Mouse (Mus musculus): ENCODE data around the gene Arid4a.
"Not testable (repeated sequence)": the region's sequence is repeated elsewhere in the genome, so short reads cannot be mapped to it uniquely, and the experiment has no call there.

Arid4a gene

GRCm38 (mm10) chr12:71055537-71055936 lies 39.7 kb downstream of the Arid4a start:
- no peak for DNase-seq

GRCm38 (mm10) chr12:71059741-71060140 lies 44.0 kb downstream of the Arid4a start:
- no peak for DNase-seq

DNA sequence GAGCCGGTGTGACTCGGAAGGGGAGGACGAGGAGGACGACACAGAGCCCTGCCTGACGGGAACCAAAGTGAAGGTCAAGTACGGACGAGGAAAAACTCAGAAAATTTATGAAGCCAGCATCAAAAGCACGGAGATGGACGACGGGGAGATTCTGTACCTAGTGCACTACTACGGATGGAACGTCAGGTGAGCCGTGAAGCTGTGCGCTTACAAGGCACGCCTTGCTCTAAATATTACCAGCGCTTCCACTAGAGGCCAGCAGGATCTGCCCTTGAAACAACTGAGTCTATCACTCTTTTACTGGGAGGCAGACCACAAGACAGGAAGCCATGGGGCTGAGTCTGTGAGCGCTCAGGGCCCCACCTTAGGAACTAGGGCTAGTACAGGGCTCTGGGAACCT lies 54.1 kb downstream of the Arid4a start:
- DNase-seq = no peak

- DNase-seq = no peak
Measured at GRCm38 (mm10) chr12:71072048-71072447, 56.3 kb downstream of the Arid4a start.

- no peak for DNase-seq
Measured at GRCm38 (mm10) chr12:71073113-71073730, 57.4 kb downstream of the Arid4a start.

DNA sequence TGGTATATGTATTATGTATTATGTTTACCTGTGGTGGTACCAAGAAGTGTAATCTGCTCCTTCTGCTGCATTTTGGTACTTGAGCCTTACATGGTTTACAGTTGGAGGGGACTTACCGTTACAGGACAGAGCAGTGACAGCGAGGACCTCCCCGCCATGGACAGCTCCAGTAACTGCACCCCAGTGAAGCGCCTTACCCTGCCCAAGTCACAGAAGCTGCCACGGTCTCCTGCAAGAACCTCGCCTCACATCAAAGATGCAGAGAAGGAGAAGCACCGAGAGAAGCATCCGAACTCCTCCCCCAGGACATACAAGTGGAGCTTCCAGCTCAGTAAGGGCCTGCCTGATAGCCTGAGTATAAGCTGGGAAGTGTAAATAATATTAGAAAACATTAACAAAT lies 70.5 kb downstream of the Arid4a start:
- no peak for DNase-seq

GRCm38 (mm10) chr12:71104275-71104674 lies 88.5 kb downstream of the Arid4a start:
- not testable (repeated sequence) for DNase-seq

GRCm38 (mm10) chr12:71107216-71107771 lies 91.5 kb downstream of the Arid4a start:
- DNase-seq = no peak

GRCm38 (mm10) chr12:71111331-71111730 lies 95.5 kb downstream of the Arid4a start, which contains the start of gene Tomm20l:
TSS of gene Tomm20l (plus strand) at chr12:71111428.
- DNase-seq = no peak

DNA sequence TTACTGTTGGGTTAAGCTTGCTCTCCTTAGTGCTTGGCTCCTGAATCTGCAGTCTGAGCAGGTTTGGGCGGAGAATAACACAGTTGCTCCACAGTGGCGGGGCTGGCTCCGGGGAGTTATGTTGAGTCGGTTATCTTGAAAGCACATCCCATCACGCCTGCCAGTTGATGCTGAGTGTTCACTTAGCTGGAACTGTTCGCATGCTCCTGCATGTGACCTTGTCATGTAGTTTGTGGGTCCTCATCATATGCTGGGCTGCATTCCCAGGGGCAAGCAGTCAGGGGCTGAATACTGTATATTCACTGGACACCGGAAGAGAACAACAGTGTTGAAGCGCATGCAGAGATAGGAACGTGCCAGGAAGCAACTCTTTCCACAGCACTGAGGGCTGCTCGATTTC lies 97.3 kb downstream of the Arid4a start:
- no peak for DNase-seq

DNA sequence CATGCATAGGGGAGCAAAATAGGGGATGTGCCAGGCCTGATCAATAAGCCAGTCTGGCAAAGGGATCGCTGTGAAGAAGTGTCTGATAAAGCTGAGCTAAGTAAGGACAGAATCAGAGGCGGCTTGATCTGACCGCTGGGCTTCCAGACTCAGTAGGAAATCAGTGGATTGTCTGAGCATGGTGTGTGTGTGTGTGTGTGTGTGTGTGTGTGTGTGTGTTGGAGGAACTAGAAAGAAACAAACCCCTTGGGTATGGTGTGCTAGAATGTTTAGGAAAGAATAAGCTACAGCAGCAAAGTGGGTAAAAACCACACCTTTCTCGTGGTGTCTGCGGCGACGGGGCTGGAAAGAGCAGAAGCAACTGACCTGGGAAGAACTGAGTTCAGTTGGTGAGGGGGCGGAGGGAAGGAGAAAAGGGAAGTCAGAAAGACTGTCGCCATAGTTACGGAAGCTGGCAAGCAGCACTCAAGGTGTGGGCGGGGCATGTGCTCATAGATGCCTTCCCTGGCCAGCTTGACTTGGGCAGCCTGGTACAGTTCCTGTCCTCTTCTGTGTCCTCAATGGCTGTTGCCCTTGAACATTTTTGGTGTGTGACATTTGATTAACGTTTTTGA lies 98.0 kb downstream of the Arid4a start:
- peak; percentile 50 for DNase-seq

- DNase-seq = no peak
Measured at GRCm38 (mm10) chr12:71116411-71116810, 100.6 kb downstream of the Arid4a start.

- DNase-seq = no peak
Measured at GRCm38 (mm10) chr12:71122731-71123130, 106.9 kb downstream of the Arid4a start.

- no peak for DNase-seq
Measured at GRCm38 (mm10) chr12:71123286-71123685, 107.5 kb downstream of the Arid4a start.

DNA sequence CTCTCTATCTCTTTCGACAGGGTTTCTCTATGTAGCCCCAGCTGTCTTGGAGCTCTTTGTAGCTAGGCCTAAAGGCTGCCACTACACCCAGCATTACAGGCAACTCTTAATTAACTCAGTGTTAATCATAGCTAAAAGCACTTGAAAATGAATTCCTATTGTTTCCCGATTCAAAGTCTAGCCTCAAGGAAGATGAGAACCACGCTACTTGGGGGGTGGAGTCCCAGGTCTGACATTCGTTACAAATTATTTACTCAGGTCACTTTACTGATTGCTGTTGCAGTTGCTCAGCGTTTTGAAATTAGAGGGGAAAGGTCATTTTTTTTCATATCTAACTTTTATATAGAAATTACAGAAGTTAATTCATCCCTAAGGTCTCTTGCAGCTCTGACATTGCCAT lies 119.8 kb downstream of the Arid4a start:
- no peak for DNase-seq

DNA sequence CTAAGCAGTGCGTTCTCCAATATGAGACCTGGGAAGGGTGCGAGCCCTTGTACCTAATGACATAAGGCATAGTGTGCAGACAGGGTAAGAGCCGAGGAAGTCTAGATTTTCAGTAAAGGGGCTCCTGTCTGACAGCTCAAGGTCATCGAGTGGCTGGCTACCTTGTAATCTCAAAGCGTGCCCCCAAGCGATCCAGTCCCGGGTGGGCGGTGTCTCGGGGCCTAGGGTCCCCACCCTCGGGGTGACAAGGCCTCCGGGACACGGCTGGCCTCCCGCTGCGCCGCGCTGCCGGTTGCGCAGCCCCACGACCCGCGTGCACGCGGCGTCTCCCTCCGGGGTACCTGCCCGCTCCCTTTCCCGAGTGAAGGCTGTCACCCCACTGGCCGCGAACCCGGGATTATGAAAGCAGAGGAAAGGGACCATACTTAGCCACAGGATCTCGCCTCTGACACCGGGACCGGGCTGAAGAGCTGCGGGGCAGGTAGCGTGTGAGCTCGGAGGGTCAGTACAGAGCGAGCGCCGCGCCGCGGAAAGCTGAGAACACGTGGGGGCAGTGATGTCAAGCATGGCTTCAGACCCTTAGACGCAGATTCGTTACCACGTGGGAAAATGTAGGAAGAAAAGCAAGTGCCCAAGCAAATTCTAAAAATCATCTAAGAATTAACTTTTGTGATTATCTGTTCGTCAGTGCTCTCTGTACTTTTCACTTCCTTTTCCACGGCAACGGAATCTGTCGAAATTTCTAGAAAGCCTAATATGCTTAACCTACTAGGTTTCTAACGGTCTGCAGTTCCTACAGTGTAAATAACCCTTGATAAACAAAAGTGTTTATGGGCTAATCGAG lies 120.6 kb downstream of the Arid4a start, which contains the start of the genes Timm9 and 2700049A03Rik:
Gene Timm9, minus strand, starts transcription at position 555 of the 844 bp plus-strand sequence.
Gene 2700049A03Rik, plus strand, starts transcription at position 719 of the 844 bp plus-strand sequence.
- peak; percentile 84 for DNase-seq

- DNase-seq = peak; percentile 70
Measured at GRCm38 (mm10) chr12:71136974-71137491, 121.2 kb downstream of the Arid4a start.

DNA sequence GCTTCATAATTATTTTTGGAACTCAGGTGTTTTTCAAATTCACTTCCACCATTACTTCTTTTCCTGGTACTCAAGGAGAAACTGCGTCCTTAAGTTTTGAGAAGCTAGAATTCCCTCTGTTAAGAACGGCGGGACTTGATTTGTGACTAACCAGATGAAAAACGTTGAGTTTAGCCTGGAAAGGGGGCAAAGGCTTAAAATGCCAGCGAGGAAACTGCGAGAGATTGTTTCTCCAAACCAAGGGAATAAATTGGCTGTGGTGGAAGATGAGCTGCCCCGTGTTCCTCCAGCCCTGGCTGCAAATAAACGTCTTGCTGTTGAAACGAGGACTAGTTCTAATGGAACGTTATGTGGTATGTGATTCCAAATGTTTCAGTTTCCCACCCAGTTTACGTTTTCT lies 121.9 kb downstream of the Arid4a start:
- no peak for DNase-seq

DNA sequence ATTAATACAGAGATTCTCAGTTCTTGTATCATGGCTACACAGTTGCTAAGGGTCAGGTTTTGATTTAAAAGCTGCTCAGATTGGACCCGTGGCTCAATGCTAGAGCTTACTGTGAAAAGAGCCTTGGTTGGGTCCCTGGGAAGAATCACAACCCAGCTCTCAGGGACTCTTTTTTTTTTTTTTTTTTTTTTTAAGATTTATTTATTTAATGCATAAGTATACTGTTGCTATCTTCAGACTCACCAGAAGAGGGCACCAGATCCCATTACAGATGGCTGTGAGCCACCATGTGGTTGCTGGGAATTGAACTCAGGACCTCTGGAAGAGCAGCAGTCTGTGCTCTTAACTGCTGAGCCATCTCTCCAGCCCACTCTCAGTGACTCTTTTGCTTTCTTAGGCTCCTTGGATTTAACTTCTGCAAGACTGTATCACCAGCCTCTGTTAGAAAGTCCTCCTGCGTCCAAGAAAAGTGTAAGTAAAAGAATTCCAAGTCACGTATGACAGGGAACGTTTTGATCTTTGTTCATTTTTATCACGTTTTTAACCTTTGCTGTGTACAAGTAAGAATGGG lies 123.6 kb downstream of the Arid4a start:
- DNase-seq = no peak

GRCm38 (mm10) chr12:71141189-71141588 lies 125.4 kb downstream of the Arid4a start:
- DNase-seq = no peak

- peak; percentile 37 for DNase-seq
Measured at GRCm38 (mm10) chr12:71147641-71148040, 131.9 kb downstream of the Arid4a start.
